Mouse (Mus musculus) limb, embryonic 13.5 days (tissue): ENCODE results near the gene Gnb5. TPM values are rescaled to one million over a fixed set of nuclear protein-coding genes. Genes with fewer than 3 reads are reported as not detected.

Source experiments
- ATAC-seq: fragments of 200-750 bp; cut with Nextera tagmentation; 2 replicates; pipeline ENCODE4 v1.8.0; 2017; ENCODE audit warnings: low read depth, moderate number of reproducible peaks, moderate TSS enrichment; ENCODE audit not compliant: low FRiP score
- H3K27ac ChIP-seq: fragments of 300-500 bp; sonication (generic); 2 replicates; pipeline ENCODE4 v1.5.1; 2015; ENCODE audit warnings: inconsistent platforms, mild to moderate bottlenecking, moderate library complexity
- H3K27me3 ChIP-seq: fragments of 300-500 bp; sonication (generic); 2 replicates; pipeline ENCODE4 v1.6.1; 2015; ENCODE audit warnings: mild to moderate bottlenecking, inconsistent platforms
- H3K36me3 ChIP-seq: fragments of 300-500 bp; sonication (generic); 2 replicates; pipeline ENCODE4 v1.6.1; 2015; ENCODE audit warnings: inconsistent platforms, mild to moderate bottlenecking, moderate library complexity
- H3K4me1 ChIP-seq: fragments of 300-500 bp; sonication (generic); 2 replicates; pipeline ENCODE4 v1.6.1; 2015; ENCODE audit warnings: inconsistent platforms
- H3K4me2 ChIP-seq: fragments of 300-500 bp; sonication (generic); replicated peaks from 2 replicates; pipeline ENCODE4 v1.6.1; 2015; ENCODE audit warnings: inconsistent platforms, mild to moderate bottlenecking, moderate library complexity
- H3K4me3 ChIP-seq: fragments of 300-500 bp; sonication (generic); 2 replicates; pipeline ENCODE4 v1.5.1; 2015; ENCODE audit warnings: moderate library complexity, mild to moderate bottlenecking, inconsistent platforms
- H3K9ac ChIP-seq: fragments of 300-500 bp; sonication (generic); 2 replicates; pipeline ENCODE4 v1.6.1; 2015; ENCODE audit warnings: mild to moderate bottlenecking, inconsistent platforms
- H3K9me3 ChIP-seq: fragments of 300-500 bp; sonication (generic); 2 replicates; pipeline ENCODE4 v1.6.1; 2016; ENCODE audit warnings: inconsistent platforms
- WGBS: fragments of 180-500 bp; shearing (Covaris S2); methylation state at CpG from one replicate; pipeline ENCODE4 v1.1.7; 2015; 5-methylcytosine and 5-hydroxymethylcytosine counted together
- polyA plus RNA-seq: library from polyadenylated mRNA; unstranded; fragments of >200 nt; fragmentation: Nextera tagmentation; extraction: Ambion mirVana; gene quantifications from 2 replicates; pipeline ENCODE4 v1.2.1, GENCODE M21; 2015

Gnb5 gene
- polyA plus RNA-seq, 1 experiment from 2014 or later = 27.3 TPM

DNA sequence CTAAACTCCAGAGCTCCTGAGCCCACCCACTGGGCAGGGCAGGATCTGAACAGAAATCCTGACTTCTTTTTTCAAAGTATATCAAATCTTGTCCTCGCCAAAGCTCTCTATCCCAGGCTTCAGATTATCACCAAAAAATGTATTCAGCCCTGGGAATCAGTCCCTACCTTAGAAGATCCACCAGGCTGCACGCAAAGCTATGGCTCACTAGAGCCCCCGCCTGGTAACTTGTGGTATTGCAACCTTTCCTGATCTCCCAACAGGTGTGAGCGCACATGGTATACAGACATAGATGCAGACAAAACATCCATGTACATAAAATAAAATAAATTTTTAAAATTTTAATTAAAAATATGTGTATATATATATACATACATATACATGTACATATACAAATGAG lies 5.9 kb downstream of the Gnb5 start:
- Histone ChIP-seq H3K4me1 (peaks cover 15% of the 10 kb centered on the region), H3K4me3 (no peak overlapping the region), H3K9ac (no peak overlapping the region), H3K27me3 (no peaks in the 10 kb centered on the region), H3K9me3 (no peaks in the 10 kb centered on the region), H3K4me2 (no peak overlapping the region), H3K27ac (no peak overlapping the region), H3K36me3 (no peaks in the 10 kb centered on the region)
- no peak for ATAC-seq
- 19% methylated on average over 4 of the region's 4 CpGs for WGBS

DNA sequence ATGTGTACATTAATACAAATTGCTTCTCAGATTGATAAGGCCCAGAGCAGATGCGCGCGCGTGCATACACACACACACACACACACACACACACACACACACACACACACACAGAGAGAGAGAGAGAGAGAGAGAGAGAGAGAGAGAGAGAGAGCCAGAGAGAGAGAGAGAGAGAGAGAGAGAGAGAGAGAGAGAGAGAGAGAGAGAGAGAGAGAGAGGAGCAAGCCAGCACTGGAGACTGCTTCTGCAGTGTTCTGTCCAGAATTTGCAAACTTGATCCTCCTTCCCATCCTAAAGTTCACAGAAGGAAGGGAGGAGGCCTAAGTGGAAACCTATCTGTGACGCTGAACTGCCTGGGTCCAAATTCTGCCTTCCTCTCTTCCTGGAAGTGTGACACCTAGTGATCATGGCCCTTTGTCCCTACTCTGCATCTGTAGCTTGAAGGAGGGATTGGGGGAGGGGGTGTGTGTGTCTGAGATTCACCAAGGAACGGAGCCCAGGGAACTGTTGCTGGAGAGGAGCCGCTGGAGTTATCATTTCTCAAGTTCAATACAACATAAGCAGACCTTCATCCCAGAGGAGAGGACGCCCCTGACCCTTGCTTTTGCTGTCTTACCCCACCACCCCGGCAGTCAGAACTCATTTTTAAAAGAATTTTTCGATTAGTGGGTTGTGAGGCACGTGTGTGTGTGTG lies 7.2 kb downstream of the Gnb5 start:
- ATAC-seq = 0 out of 2 replicates have a peak, but pooled peaks have one; percentile 2
- WGBS = 36% methylated on average over 11 of the region's 11 CpGs
- peak overlapping the region; percentile 88 for H3K4me2 ChIP-seq
- H3K9ac ChIP-seq = peak overlapping the region; percentile 76
- H3K27ac ChIP-seq = no peak overlapping the region
- peaks cover 15% of the 10 kb centered on the region for H3K4me1 ChIP-seq
- H3K27me3 ChIP-seq = no peaks in the 10 kb centered on the region
- no peaks in the 10 kb centered on the region for H3K9me3 ChIP-seq
- H3K36me3 ChIP-seq = no peaks in the 10 kb centered on the region
- H3K4me3 ChIP-seq = peak overlapping the region; percentile 77

DNA sequence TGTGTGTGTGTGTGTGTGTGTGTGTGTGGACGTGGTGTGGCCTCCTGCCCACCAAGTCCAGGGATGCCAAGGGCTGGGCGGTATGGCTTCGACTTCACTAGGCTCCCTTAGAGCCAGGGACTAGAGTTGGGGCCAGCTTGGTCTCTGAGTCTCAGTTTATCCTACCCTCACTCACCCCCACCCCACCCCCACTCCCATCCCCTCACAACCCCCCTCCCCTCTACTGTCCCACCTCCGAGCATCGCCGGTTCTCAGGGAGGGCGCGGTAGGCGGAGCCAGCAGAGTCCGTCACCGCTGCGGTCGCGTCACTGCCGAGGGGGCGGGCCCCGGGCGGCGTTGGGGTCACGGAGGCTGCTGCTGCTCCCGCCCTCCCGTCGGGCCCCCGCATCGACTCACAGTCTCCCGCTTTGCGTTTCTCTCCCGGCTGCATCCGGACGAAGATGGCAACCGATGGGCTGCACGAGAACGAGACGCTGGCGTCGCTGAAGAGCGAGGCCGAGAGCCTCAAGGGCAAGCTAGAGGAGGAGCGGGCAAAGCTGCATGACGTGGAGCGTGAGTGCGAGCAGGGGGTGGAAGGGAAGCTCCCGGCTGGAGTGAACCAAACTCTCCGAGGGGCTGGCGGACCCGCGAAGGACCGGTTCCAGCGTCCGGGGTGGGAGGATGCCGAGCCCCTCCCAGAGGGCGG lies 7.9 kb downstream of the Gnb5 start:
- H3K27me3 ChIP-seq = no peaks in the 10 kb centered on the region
- under 1% methylated on average over 49 of the region's 52 CpGs for WGBS
- H3K4me1 ChIP-seq = peaks cover 15% of the 10 kb centered on the region
- peak overlapping the region; percentile 76 for H3K9ac ChIP-seq
- H3K4me3 ChIP-seq = peak overlapping the region; percentile 77
- no peaks in the 10 kb centered on the region for H3K36me3 ChIP-seq
- no peaks in the 10 kb centered on the region for H3K9me3 ChIP-seq
- peak overlapping the region; percentile 69; the same call in 1 of the 2 replicates for H3K27ac ChIP-seq
- peak overlapping the region; percentile 88 for H3K4me2 ChIP-seq
- peak; percentile 91 for ATAC-seq

DNA sequence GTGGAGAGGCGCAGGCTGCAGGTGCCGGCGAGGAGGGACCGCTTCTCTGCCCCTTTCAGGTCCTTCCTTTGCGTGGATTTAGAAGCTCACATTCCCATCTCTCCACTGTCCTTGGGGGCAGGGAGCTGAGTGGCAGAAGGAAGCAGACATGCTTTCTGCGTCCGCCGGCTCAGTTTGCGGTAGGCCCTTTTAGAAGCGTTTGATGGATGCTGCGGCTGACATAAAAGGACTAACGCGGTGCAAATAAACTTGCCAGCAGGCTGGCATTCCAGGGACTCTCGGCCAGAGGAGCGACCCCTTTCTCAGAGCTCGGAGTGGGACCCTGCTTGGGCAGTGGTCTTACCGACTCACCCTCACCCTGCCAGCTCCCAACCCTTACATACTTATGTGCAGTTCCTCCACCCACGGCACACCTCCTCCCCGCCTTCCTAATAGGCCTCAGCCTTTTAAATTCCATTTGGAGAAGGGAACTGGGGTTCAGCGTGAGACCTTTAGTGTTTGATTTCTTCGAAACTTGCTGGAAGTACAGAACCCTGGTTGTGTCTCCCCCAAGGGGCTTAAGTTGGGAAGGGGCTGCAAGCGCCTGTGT lies 8.5 kb downstream of the Gnb5 start:
- peak overlapping the region; percentile 77 for H3K4me3 ChIP-seq
- H3K27me3 ChIP-seq = no peaks in the 10 kb centered on the region
- no peaks in the 10 kb centered on the region for H3K9me3 ChIP-seq
- H3K27ac ChIP-seq = peak overlapping the region; percentile 69; the same call in 1 of the 2 replicates
- no peak for ATAC-seq
- H3K36me3 ChIP-seq = no peaks in the 10 kb centered on the region
- 3% methylated on average over 22 of the region's 22 CpGs for WGBS
- H3K9ac ChIP-seq = peak overlapping the region; percentile 76
- H3K4me1 ChIP-seq = peaks cover 15% of the 10 kb centered on the region
- H3K4me2 ChIP-seq = peak overlapping the region; percentile 88

DNA sequence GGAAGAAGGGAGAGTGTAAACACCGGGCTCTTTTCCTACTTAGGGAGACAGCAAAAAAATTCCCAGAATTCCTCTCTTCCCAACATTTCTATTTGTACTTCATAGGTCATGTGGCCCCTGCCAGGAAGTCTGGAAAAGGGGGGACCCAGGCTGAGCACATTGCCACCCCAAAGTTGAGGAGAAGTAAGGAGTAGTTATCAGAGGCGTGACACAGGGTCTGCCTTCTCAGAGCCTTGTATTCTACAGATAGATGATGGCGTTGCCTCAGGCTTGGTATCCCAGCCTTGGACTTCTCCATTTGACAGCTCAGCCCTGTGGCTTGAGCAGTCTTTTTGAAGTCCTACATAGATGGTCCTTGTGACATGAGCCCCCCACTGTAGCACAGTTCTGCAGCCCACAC lies 9.2 kb downstream of the Gnb5 start:
- H3K9me3 ChIP-seq = no peaks in the 10 kb centered on the region
- peak overlapping the region; percentile 77 for H3K4me3 ChIP-seq
- H3K4me1 ChIP-seq = peaks cover 15% of the 10 kb centered on the region
- 73% methylated on average over 3 of the region's 3 CpGs for WGBS
- no peak for ATAC-seq
- no peak overlapping the region for H3K27ac ChIP-seq
- H3K36me3 ChIP-seq = no peaks in the 10 kb centered on the region
- peak overlapping the region; percentile 88 for H3K4me2 ChIP-seq
- peak overlapping the region; percentile 31; the same call in 1 of the 2 replicates for H3K9ac ChIP-seq
- no peaks in the 10 kb centered on the region for H3K27me3 ChIP-seq

DNA sequence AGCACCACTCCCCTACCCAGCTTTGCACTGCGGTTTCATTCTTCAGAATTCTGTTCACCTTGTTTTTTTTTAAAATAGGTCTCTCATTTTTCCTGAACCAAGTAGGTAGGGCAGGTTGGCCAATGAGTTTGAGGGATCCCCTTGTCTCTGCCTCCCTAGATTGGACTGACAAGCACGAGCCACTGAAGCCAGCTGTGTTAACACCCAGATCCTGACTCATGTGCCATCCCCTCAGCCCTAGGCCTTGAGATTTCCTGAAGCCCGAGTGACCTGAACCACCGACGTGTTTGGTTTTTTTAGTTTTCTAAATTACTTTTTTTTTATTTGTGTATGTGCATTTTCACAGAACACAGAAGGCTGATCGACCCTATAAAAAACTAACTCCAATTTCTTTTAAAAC lies 10.7 kb downstream of the Gnb5 start:
- Histone ChIP-seq H3K9ac (no peak overlapping the region), H3K27me3 (no peaks in the 10 kb centered on the region), H3K36me3 (no peaks in the 10 kb centered on the region), H3K27ac (no peak overlapping the region), H3K4me2 (no peak overlapping the region), H3K9me3 (no peaks in the 10 kb centered on the region), H3K4me1 (peaks cover 15% of the 10 kb centered on the region), H3K4me3 (no peak overlapping the region)
- WGBS = 69% methylated on average over 6 of the region's 6 CpGs
- no peak for ATAC-seq

DNA sequence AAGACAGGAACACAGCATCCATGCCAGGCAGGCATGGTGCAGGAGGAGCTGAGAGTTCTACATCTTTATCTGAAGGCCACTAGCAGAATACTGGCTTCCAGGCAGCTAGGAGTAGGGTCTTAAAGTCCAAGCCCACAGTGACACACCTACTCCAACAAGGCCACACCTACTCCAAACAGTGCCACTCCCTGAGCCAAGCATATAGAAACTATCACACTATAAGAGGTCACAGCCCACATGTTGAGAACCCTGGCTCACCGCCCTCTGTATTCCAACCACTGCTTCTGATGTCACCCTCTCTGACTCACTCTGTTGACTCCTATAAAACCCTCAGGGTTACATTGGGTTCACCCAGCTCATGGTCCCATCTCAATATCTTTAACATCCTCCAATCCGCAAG lies 12.1 kb downstream of the Gnb5 start:
- H3K36me3 ChIP-seq = no peaks in the 10 kb centered on the region
- no peak overlapping the region for H3K4me2 ChIP-seq
- 96% methylated on average over 2 of the region's 2 CpGs for WGBS
- H3K4me1 ChIP-seq = peaks cover 15% of the 10 kb centered on the region
- H3K9ac ChIP-seq = no peak overlapping the region
- H3K27me3 ChIP-seq = no peaks in the 10 kb centered on the region
- no peak overlapping the region for H3K4me3 ChIP-seq
- no peak for ATAC-seq
- H3K9me3 ChIP-seq = no peaks in the 10 kb centered on the region
- no peak overlapping the region for H3K27ac ChIP-seq

DNA sequence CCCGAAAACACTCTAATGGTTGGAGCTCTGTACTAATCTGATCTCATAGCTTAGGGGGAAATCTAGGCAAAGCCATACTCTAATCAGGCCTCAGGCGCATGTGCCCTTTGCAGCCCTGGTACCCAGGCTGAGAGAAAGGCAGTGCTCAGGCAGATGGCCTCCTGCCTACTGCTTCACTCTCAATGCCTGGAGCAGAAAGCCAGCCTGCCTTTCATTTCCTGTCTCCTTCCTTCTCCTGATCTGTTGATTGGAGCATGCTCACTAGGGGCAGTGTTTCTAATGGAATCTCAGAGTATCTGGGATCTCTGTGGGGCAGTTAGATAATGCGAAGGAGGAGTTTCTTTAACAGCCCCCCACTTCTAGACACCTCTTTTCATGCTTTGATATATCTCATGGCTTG lies 13.3 kb downstream of the Gnb5 start:
- 75% methylated on average over 3 of the region's 3 CpGs for WGBS
- Histone ChIP-seq H3K27ac (no peak overlapping the region), H3K4me2 (no peak overlapping the region), H3K4me3 (no peak overlapping the region), H3K9me3 (no peaks in the 10 kb centered on the region), H3K36me3 (no peaks in the 10 kb centered on the region), H3K4me1 (peaks cover 14% of the 10 kb centered on the region), H3K9ac (no peak overlapping the region), H3K27me3 (no peaks in the 10 kb centered on the region)
- ATAC-seq = no peak

DNA sequence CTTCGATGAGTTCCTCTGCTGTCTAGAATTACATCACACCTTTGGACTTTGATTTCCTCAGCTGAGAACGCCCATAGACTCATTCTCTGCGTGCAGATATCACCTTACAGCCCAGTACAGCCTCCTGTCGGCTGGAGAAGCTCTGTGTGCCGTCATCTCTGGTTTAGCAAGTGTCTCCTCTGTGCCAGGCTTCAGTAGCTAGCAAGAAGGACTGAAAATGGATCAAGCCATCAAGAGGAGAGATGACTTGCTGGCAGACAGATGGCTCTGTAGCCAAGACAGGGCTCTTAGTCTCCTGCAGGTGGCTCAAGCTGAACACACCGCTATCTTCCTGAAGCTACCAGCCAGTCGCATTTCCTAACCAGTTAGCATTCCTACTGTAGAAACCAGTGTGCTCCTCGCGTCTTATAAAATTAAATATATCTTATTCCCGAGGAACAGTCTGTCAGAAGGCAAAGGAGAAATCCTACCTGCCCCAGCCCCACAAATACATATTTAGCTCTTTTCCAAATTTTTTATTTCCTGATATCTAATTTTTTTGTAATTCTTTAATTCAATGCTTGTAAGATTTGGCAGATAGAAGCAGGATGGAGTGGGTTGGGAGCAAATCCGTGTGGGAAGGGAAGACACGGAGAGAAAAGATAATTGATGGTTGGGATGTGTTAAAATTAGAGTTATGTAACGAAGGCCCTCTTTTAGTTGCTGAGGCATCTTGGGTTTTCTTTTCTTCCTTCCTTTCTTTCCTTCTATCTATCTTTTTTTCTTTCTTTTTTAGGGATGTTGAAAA lies 16.2 kb downstream of the Gnb5 start:
- Histone ChIP-seq H3K9ac (no peak overlapping the region), H3K36me3 (peaks cover 9% of the 10 kb centered on the region), H3K27ac (no peak overlapping the region), H3K4me1 (no peaks in the 10 kb centered on the region), H3K27me3 (no peaks in the 10 kb centered on the region), H3K4me3 (no peak overlapping the region), H3K4me2 (no peak overlapping the region), H3K9me3 (no peaks in the 10 kb centered on the region)
- 76% methylated on average over 13 of the region's 13 CpGs for WGBS
- no peak for ATAC-seq

DNA sequence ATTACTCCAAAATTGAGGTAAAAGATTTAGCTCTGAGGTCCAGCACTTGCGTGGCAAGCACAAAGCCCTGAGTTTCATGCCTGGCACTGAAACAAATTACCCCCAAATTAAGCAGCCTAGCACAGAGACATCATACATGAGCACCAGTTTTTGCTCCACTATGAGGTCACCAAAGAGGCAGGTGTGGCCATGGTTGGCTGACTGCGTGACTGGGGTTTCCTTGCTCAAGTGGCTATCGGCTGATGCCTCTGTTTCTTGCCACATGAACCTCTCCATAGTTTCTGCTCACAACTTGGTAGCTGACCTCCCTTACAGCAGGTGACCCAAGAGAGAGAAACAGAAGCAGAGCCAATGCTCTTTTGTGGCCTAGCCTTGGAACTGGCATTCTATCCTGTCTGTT lies 22.0 kb downstream of the Gnb5 start:
- no peak overlapping the region for H3K27ac ChIP-seq
- H3K9ac ChIP-seq = no peak overlapping the region
- WGBS = 88% methylated on average over 3 of the region's 3 CpGs
- H3K4me3 ChIP-seq = no peak overlapping the region
- H3K27me3 ChIP-seq = no peaks in the 10 kb centered on the region
- H3K4me2 ChIP-seq = no peak overlapping the region
- no peaks in the 10 kb centered on the region for H3K9me3 ChIP-seq
- peaks cover 37% of the 10 kb centered on the region for H3K36me3 ChIP-seq
- no peaks in the 10 kb centered on the region for H3K4me1 ChIP-seq
- ATAC-seq = no peak

DNA sequence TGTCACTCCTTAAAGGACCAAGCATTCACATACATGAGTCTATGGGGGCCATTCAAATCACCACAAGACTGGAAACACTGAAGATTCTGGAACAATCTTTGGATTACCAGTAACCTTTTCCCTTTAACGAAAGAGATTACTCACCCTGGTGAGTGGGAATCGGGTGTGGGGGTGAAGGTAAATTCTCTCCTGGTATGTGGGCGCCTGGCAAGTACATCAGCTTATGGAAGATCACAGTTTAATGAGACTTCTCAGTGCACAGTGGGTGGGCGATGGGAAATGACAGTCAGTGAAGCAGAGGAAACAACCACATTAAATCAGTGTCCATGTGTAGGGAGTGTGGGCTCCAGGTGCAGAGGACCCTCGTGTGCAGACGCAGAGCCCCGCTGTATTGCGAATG lies 24.7 kb downstream of the Gnb5 start:
- no peak overlapping the region for H3K9ac ChIP-seq
- H3K4me1 ChIP-seq = no peaks in the 10 kb centered on the region
- no peak overlapping the region for H3K4me2 ChIP-seq
- H3K36me3 ChIP-seq = peaks cover 49% of the 10 kb centered on the region
- H3K4me3 ChIP-seq = no peak overlapping the region
- no peak overlapping the region for H3K27ac ChIP-seq
- no peaks in the 10 kb centered on the region for H3K9me3 ChIP-seq
- ATAC-seq = no peak
- no peaks in the 10 kb centered on the region for H3K27me3 ChIP-seq
- 85% methylated on average over 8 of the region's 8 CpGs for WGBS

DNA sequence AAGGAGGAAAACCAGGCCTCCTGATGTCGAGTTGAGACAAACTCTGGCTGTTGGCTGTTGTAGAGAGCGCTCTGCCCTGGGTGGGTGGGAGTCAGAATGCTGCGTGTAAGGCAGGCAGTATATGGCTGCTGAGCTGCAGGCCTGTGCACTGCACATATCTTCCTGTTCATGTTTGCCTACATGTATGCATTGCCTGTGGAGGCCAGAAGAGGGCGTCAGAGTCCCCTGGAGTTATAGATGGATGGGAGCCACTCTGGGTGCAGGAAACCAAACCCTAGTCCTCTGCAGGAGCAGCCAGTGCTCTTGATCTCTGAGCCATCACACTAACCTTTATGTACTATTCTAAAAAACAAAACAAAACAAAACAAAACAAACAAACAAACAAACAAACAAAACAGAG lies 28.4 kb downstream of the Gnb5 start:
- WGBS = 84% methylated on average over 4 of the region's 4 CpGs
- H3K36me3 ChIP-seq = peaks cover 80% of the 10 kb centered on the region

More for the DNA sequence above, 28.4 kb downstream of the Gnb5 start:
- Histone ChIP-seq H3K4me1 (no peaks in the 10 kb centered on the region), H3K4me2 (no peak overlapping the region), H3K4me3 (no peak overlapping the region), H3K27ac (no peak overlapping the region), H3K27me3 (no peaks in the 10 kb centered on the region), H3K9ac (no peak overlapping the region), H3K9me3 (no peaks in the 10 kb centered on the region)
- no peak for ATAC-seq
